Mouse (Mus musculus) regulatory T cell (primary cell): ENCODE data around the gene Gtf2a2.

Experiments
- in situ Hi-C: fragments of 300-600 bp; cut with MboI, MseI; formaldehyde crosslinking; loops from one replicate; pipeline ENCODE4 v1.15.1; 2025; ENCODE audit warnings: high pct_unique_total_duplicates

Gene Gtf2a2

DNA sequence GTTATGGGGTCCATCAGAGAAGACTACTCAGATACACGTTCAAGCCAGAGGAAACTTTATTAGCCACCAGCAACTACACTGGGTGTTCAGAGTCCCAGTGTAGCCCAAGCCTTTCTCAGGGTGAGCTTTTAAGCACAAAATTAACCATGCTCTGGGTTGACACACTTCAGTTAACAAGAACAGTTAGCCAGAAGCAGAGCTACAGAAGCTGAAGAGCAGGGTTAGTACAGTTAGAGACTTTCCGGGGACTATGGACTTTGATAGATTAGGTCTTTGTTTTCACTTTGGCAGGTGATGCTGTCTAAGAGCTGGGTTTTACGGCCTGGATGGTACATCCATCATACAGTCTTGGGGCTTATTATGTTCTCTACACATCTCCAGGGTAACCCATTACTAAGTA lies 40.4 kb downstream of the Gtf2a2 start:
- in situ Hi-C loops, result no loop called here

DNA sequence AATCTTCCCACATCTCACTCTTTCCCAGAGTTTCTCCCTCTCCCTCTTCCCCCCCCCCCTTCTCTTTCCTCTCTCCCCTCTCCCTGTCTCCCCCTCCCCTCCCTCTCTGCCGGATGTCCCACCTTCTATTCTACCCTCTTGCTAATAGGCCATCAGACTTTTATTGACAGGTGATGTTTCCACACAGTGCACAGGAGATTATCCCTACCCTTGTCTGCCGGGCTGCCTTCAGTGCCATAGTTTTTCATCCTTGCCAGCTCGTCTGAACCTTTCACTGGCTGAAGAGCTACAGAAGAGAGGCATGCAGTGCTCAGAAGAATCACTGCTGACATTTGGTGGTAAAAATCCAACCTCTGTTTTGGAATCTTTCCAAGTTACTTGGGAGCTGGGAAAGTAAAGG lies 41.1 kb downstream of the Gtf2a2 start:
- in situ Hi-C loops, result no loop called here

DNA sequence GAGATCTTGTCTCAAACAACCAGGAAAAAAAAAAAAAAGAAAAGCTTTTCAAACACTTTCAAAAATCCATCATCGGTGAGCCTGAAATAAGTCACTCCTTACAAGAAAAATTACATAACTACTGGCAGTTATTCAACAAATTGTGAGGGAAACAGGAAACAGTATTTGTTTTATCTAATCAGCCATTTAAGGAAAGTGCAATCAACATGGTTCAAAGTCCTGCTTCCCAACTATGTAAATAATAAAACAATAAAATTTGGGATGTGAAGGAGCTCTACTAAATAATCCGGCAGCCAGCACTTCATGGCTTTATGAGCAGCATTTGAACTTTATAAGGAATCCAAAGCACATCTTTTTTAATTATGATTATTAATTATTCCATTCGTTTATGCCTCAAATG lies 49.7 kb downstream of the Gtf2a2 start:
- in situ Hi-C loops, result no loop called here

DNA sequence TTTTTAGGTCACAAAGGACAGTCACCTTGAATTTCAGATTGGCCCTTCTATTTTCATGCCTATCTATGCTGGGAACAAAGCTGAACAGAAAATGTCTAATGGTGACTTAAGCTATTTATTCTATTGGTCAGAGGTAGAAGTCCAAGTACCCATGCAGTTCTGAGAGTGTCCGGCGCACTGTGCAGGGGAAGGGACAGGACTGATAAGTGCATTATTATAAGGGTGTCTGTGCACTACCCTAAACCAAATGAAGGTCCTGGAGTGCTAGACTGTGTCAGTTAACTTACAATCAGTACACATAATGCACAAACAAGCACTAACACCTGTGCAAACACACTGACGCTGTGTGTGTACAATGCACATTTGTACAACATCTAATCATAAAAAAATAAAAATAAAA lies 55.1 kb downstream of the Gtf2a2 start:
- in situ Hi-C loops, result no loop called here

DNA sequence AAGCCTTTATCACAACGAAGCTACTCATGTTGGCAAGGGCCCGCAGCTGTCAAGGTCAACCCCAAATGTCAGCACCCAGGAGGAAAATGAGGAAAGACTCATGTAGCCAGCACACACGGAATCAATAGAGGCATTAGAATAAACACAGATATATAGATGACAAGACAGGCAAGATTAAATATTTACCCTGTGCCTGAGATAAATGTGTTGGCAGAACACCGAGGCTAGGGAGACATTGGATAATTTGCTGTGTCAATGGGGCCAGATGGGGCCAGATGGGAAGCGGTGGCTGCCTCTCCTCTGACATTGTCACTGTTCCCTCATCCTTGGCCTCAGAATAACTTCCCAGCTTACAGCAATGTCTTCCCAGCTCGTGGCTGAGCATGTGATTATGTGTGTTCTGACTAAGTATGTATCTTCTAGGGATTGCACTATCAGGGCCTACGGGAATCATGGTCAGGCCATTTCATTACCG lies 57.6 kb downstream of the Gtf2a2 start:
- in situ Hi-C loops, result no loop called here

DNA sequence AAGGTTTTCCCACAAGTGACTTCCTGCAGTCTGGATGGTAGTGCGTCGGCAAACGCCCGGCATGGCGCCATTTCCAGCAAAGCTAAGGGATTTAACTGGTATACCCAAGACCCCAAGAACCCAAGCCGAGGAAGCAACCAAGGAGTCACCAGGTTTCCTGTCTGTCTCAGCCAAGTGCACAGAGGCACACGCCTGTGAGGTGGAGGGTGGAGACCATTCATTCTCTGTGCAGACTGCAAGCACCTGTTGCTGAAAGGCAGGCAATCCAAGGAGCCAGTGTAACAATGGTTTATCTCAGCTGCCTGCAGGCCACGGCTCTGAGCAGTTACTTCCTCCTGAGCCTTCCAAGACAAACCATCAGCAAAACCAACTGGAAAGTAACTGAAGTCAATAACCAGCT lies 60.0 kb downstream of the Gtf2a2 start:
- in situ Hi-C loops, result no loop called here
